7 mouse cellular contexts compared by ENCODE assay signal in the genomic region with DNA sequence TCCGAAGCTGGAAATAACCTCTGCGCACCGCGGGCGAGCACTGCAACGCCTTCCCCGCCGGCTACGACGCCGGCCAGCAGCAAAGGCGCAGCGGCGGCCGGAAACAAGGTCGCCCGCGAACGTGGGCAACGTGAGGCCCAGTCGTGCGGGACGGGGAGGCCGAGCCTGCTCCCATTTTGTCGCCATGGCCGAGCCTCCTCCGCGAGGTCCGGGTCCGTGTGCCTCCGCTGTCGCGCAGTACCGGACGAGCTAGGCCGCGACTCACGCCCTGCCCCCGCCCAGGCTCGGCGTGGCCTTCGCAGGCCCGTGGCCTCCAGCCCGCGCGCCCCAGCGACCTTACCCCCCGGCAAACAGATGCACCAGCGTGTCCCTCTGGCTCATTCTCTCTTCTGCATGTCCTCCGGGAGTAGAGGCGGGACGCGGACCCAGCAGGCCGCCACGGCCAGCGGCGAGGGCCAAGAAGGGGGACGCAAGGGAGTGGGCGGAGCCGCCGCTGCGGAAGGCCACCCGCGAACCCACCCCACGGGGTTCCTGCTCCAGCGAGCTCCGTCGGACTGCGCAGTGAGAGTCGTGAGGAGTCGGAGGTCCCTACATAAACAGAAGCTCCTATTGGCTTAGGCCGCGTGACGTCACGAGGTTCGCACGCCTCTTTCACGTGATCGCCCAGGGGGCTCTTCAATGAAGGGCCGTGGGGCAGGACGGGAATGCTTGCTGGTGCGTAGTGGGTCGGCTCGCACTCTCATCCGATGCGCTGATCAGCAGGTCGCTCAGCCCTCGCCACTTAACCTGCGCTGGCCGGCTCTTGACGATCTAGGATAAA. TPM values are rescaled to one million over a fixed set of nuclear protein-coding genes. Genes with fewer than 3 reads are reported as not detected.
DNase-seq lines count a peak whose midpoint lies in the region; ATAC-seq lines count a peak whose summit lies in the region.

A gene (minus strand): TSS at position 587 of the 820 bp plus-strand sequence.

- peak within 1 kb of the TSS; percentile 88 for H3K27ac ChIP-seq in embryonic facial prominence, embryonic 12.5 days
- H3K27ac ChIP-seq in limb, embryonic 11.5 days (replicated peaks; ENCODE audit: low read depth, low read length), result peak within 1 kb of the TSS; percentile 84
- H3K27ac ChIP-seq in midbrain, embryonic 14.5 days (replicated peaks; ENCODE audit: low read depth, low read length), result peak within 1 kb of the TSS; percentile 86

- H3K9me3 ChIP-seq in embryonic facial prominence, embryonic 12.5 days, result no peaks in the 10 kb centered on the region
- H3K9me3 ChIP-seq in limb, embryonic 11.5 days (ENCODE audit: control insufficient read depth, low read length), result no peaks in the 10 kb centered on the region
- no peaks in the 10 kb centered on the region for H3K9me3 ChIP-seq in midbrain, embryonic 14.5 days (ENCODE audit: control insufficient read depth, low read length)

- peak within 1 kb of the TSS; percentile 60 for H3K4me2 ChIP-seq in embryonic facial prominence, embryonic 12.5 days (replicated peaks)
- H3K4me2 ChIP-seq in limb, embryonic 11.5 days (ENCODE audit: low read depth, severe bottlenecking), result peak within 1 kb of the TSS; percentile 47
- H3K4me2 ChIP-seq in midbrain, embryonic 14.5 days (ENCODE audit: low read length), result peak within 1 kb of the TSS; percentile 58

- 1% methylated on average over 89 of the region's 91 CpGs for WGBS in embryonic facial prominence, embryonic 12.5 days
- under 1% methylated on average over 91 of the region's 91 CpGs for WGBS in limb, embryonic 11.5 days
- under 1% methylated on average over 91 of the region's 91 CpGs for WGBS in midbrain, embryonic 14.5 days

- H3K4me3 ChIP-seq in embryonic facial prominence, embryonic 12.5 days, result peak within 1 kb of the TSS; percentile 84
- H3K4me3 ChIP-seq in limb, embryonic 11.5 days (ENCODE audit: low read depth, low read length), result peak within 1 kb of the TSS; percentile 91
- peak within 1 kb of the TSS; percentile 78 for H3K4me3 ChIP-seq in midbrain, embryonic 14.5 days (replicated peaks; ENCODE audit: low read depth, low read length)

- H3K9ac ChIP-seq in embryonic facial prominence, embryonic 12.5 days, result peak within 1 kb of the TSS; percentile 88
- H3K9ac ChIP-seq in limb, embryonic 11.5 days (ENCODE audit: low read length), result peak within 1 kb of the TSS; percentile 93
- H3K9ac ChIP-seq in midbrain, embryonic 14.5 days (replicated peaks; ENCODE audit: low read length), result peak within 1 kb of the TSS; percentile 80

- peak; percentile 98 for DNase-seq in adrenal gland, postnatal 25 days
- DNase-seq in heart, adult 11 months, result peak; percentile 100
- peak; percentile 98 for DNase-seq in kidney, adult 18-20 months
- DNase-seq in limb, embryonic 11.5 days (ENCODE audit: low spot score), result peak; percentile 97
- peak; percentile 99 for DNase-seq in midbrain, embryonic 14.5 days
- peak; percentile 93 for DNase-seq in spleen, adult 18-20 months

- H3K27me3 ChIP-seq in embryonic facial prominence, embryonic 12.5 days, result no peaks in the 10 kb centered on the region
- no peaks in the 10 kb centered on the region for H3K27me3 ChIP-seq in limb, embryonic 11.5 days (ENCODE audit: control insufficient read depth, insufficient read depth, low read length)
- no peaks in the 10 kb centered on the region for H3K27me3 ChIP-seq in midbrain, embryonic 14.5 days (ENCODE audit: control insufficient read depth, insufficient read depth, low read length)

- H3K36me3 ChIP-seq in embryonic facial prominence, embryonic 12.5 days, result no peaks in the 10 kb centered on the region
- no peaks in the 10 kb centered on the region; the same call in 1 of the 2 replicates for H3K36me3 ChIP-seq in limb, embryonic 11.5 days (ENCODE audit: control insufficient read depth, insufficient read depth, low read length)
- H3K36me3 ChIP-seq in midbrain, embryonic 14.5 days (ENCODE audit: control insufficient read depth, insufficient read depth, low read length), result no peaks in the 10 kb centered on the region

- H3K4me1 ChIP-seq in embryonic facial prominence, embryonic 12.5 days, result peaks cover 14% of the 10 kb centered on the region
- H3K4me1 ChIP-seq in limb, embryonic 11.5 days (ENCODE audit: control insufficient read depth, insufficient read depth, low read length), result no peaks in the 10 kb centered on the region; the same call in 1 of the 2 replicates
- peaks cover 13% of the 10 kb centered on the region for H3K4me1 ChIP-seq in midbrain, embryonic 14.5 days (ENCODE audit: control insufficient read depth, insufficient read depth, low read length)

- peak; percentile 99 for ATAC-seq in embryonic facial prominence, embryonic 12.5 days (ENCODE audit: insufficient number of reproducible peaks, insufficient read depth, low FRiP score, low TSS enrichment)
- peak; percentile 98 for ATAC-seq in limb, embryonic 11.5 days (ENCODE audit: insufficient number of reproducible peaks, low FRiP score, low TSS enrichment, low read depth)
- ATAC-seq in midbrain, embryonic 14.5 days (ENCODE audit: low FRiP score, low TSS enrichment), result peak; percentile 99

RNA-seq across cellular contexts. Expression of the gene that starts here (rescaled TPM):
- 76.6 and 105 TPM in 2 replicates for total RNA-seq in adrenal gland, postnatal 25 days (2021)
- 108 and 111 TPM in 2 replicates for polyA plus RNA-seq in embryonic facial prominence, embryonic 12.5 days (2016; fragmentation: Nextera tagmentation; extraction: Ambion mirVana)
- polyA plus RNA-seq in limb, embryonic 11.5 days (2014; fragmentation: Nextera tagmentation; extraction: Ambion mirVana), result 75.6 and 88.6 TPM in 2 replicates
- 81.6 and 100.0 TPM in 2 replicates for polyA plus RNA-seq in midbrain, embryonic 14.5 days (2014; fragmentation: Nextera tagmentation; extraction: Ambion mirVana)

Comparison
In these comparisons a context has a peak if more than half of its experiments do, and no peak if none do; other contexts are left out.
1. Peak in every context shown above with its lines: DNase-seq, ATAC-seq, H3K4me3 ChIP-seq and H3K27ac ChIP-seq.